Mouse (Mus musculus): ENCODE results near the gene Gm11549.

The Gm11549 gene

GRCm38 (mm10) chr3:36516196-36516595 lies 5.4 kb downstream of the Gm11549 start:
- DNase-seq (ENCODE audit: low spot score in 2 of 2): no peak

GRCm38 (mm10) chr3:36511491-36511890 lies 10.1 kb downstream of the Gm11549 start:
- DNase-seq (ENCODE audit: low spot score in 2 of 2): no peak

- DNase-seq (ENCODE audit: low spot score in 2 of 2): no peak
Observed at GRCm38 (mm10) chr3:36505809-36506735, 15.5 kb downstream of the Gm11549 start.

- no peak for DNase-seq (ENCODE audit: low spot score in 2 of 2)
Observed at GRCm38 (mm10) chr3:36505306-36505705, 16.3 kb downstream of the Gm11549 start.

GRCm38 (mm10) chr3:36501546-36501945 lies 20.1 kb downstream of the Gm11549 start:
- no peak for DNase-seq (ENCODE audit: low spot score in 2 of 2)

GRCm38 (mm10) chr3:36500976-36501375 lies 20.6 kb downstream of the Gm11549 start:
- no peak for DNase-seq (ENCODE audit: low spot score in 2 of 2)

GRCm38 (mm10) chr3:36499418-36499817 lies 22.2 kb downstream of the Gm11549 start:
- DNase-seq (ENCODE audit: low spot score in 2 of 2): no peak

GRCm38 (mm10) chr3:36498224-36498623 lies 23.4 kb downstream of the Gm11549 start:
- no peak for DNase-seq (ENCODE audit: low spot score in 2 of 2)

GRCm38 (mm10) chr3:36496746-36497145 lies 24.9 kb downstream of the Gm11549 start:
- peak in 1 of 2 experiments; percentile 65 for DNase-seq (ENCODE audit: low spot score in 2 of 2)

GRCm38 (mm10) chr3:36496273-36496672 lies 25.3 kb downstream of the Gm11549 start:
- no peak for DNase-seq (ENCODE audit: low spot score in 2 of 2)

GRCm38 (mm10) chr3:36495436-36495835 lies 26.2 kb downstream of the Gm11549 start:
- peak; percentile 46 to 83 for DNase-seq (ENCODE audit: low spot score in 2 of 2)

GRCm38 (mm10) chr3:36494613-36495012 lies 27.0 kb downstream of the Gm11549 start:
- no peak for DNase-seq (ENCODE audit: low spot score in 2 of 2)

GRCm38 (mm10) chr3:36493641-36494283 lies 27.9 kb downstream of the Gm11549 start:
- DNase-seq (ENCODE audit: low spot score in 2 of 2): no peak

GRCm38 (mm10) chr3:36492716-36493391 lies 28.8 kb downstream of the Gm11549 start:
- no peak for DNase-seq (ENCODE audit: low spot score in 2 of 2)

- no peak for DNase-seq (ENCODE audit: low spot score in 2 of 2)
Observed at GRCm38 (mm10) chr3:36491535-36491934, 30.1 kb downstream of the Gm11549 start.

- DNase-seq (ENCODE audit: low spot score in 2 of 2): no peak
Observed at GRCm38 (mm10) chr3:36489590-36489910, 32.1 kb downstream of the Gm11549 start.

GRCm38 (mm10) chr3:36488899-36489589 lies 32.6 kb downstream of the Gm11549 start:
- no peak for DNase-seq (ENCODE audit: low spot score in 2 of 2)

GRCm38 (mm10) chr3:36488367-36488766 lies 33.2 kb downstream of the Gm11549 start:
- no peak for DNase-seq (ENCODE audit: low spot score in 2 of 2)

GRCm38 (mm10) chr3:36486881-36487280 lies 34.7 kb downstream of the Gm11549 start:
- no peak for DNase-seq (ENCODE audit: low spot score in 2 of 2)

- DNase-seq (ENCODE audit: low spot score in 2 of 2): no peak
Observed at GRCm38 (mm10) chr3:36486176-36486575, 35.4 kb downstream of the Gm11549 start.

- no peak for DNase-seq (ENCODE audit: low spot score in 2 of 2)
Observed at GRCm38 (mm10) chr3:36484292-36484691, 37.3 kb downstream of the Gm11549 start.

- DNase-seq (ENCODE audit: low spot score in 2 of 2): no peak
Observed at GRCm38 (mm10) chr3:36482940-36483339, 38.7 kb downstream of the Gm11549 start.
